Mouse (Mus musculus): ENCODE results near the gene Lrrc4c. TPM values are rescaled to one million over a fixed set of nuclear protein-coding genes. Genes with fewer than 3 reads are reported as not detected.

Gene Lrrc4c
- 0.06 and 0.11 TPM in 2 replicates for polyA plus RNA-seq (2012; rRNA removed)

GRCm38 (mm10) chr2:96317387-96318299 lies at the start of gene Lrrc4c:
Gene Lrrc4c, plus strand, starts transcription at chr2:96318169.
- Histone ChIP-seq H3K4me3 (ENCODE audit: control insufficient read depth, low read depth, low read length) (no peak within 1 kb of the TSS), H3K36me3 (ENCODE audit: control insufficient read depth, insufficient read depth, low read length) (no peaks in the 10 kb centered on the region), H3K27ac (ENCODE audit: control insufficient read depth, insufficient read depth, low read depth, low read length) (no peak within 1 kb of the TSS), H3K27me3 (ENCODE audit: control insufficient read depth, insufficient read depth, low read length) (no peaks in the 10 kb centered on the region), H3K4me1 (ENCODE audit: control insufficient read depth, insufficient read depth, low read length) (no peaks in the 10 kb centered on the region)
- no peak for TF ChIP-seq CTCF (IDR thresholded peaks at IDR 0.05; ENCODE audit: control insufficient read depth, insufficient read depth, insufficient replicate concordance, low read depth, low read length)
- TF ChIP-seq POLR2A (IDR thresholded peaks at IDR 0.05; ENCODE audit: control insufficient read depth, low read depth, low read length) = no peak

GRCm38 (mm10) chr2:96275061-96275460 lies 42.9 kb upstream of the Lrrc4c start:
- H3K27ac ChIP-seq (ENCODE audit: control insufficient read depth, insufficient read depth, low read depth, low read length) = no peak overlapping the region
- H3K4me1 ChIP-seq (ENCODE audit: control insufficient read depth, insufficient read depth, low read length) = no peaks in the 10 kb centered on the region
- no peaks in the 10 kb centered on the region for H3K27me3 ChIP-seq (ENCODE audit: control insufficient read depth, insufficient read depth, low read length)
- H3K36me3 ChIP-seq (ENCODE audit: control insufficient read depth, insufficient read depth, low read length) = no peaks in the 10 kb centered on the region
- H3K4me3 ChIP-seq (ENCODE audit: control insufficient read depth, low read depth, low read length) = no peak overlapping the region
- no peak for TF ChIP-seq POLR2A (IDR thresholded peaks at IDR 0.05; ENCODE audit: control insufficient read depth, low read depth, low read length)
- TF ChIP-seq CTCF (IDR thresholded peaks at IDR 0.05; ENCODE audit: control insufficient read depth, insufficient read depth, insufficient replicate concordance, low read depth, low read length) = no peak

GRCm38 (mm10) chr2:96282926-96283325 lies 35.0 kb upstream of the Lrrc4c start:
- H3K27ac ChIP-seq (ENCODE audit: control insufficient read depth, insufficient read depth, low read depth, low read length) = no peak overlapping the region
- TF ChIP-seq POLR2A (IDR thresholded peaks at IDR 0.05; ENCODE audit: control insufficient read depth, low read depth, low read length) (no peak), CTCF (IDR thresholded peaks at IDR 0.05; ENCODE audit: control insufficient read depth, insufficient read depth, insufficient replicate concordance, low read depth, low read length) (no peak)
- H3K4me1 ChIP-seq (ENCODE audit: control insufficient read depth, insufficient read depth, low read length) = no peaks in the 10 kb centered on the region
- no peaks in the 10 kb centered on the region for H3K27me3 ChIP-seq (ENCODE audit: control insufficient read depth, insufficient read depth, low read length)
- H3K4me3 ChIP-seq (ENCODE audit: control insufficient read depth, low read depth, low read length) = no peak overlapping the region
- no peaks in the 10 kb centered on the region for H3K36me3 ChIP-seq (ENCODE audit: control insufficient read depth, insufficient read depth, low read length)

GRCm38 (mm10) chr2:96287512-96287911 lies 30.5 kb upstream of the Lrrc4c start:
- TF ChIP-seq CTCF (IDR thresholded peaks at IDR 0.05; ENCODE audit: control insufficient read depth, insufficient read depth, insufficient replicate concordance, low read depth, low read length) (no peak), POLR2A (IDR thresholded peaks at IDR 0.05; ENCODE audit: control insufficient read depth, low read depth, low read length) (no peak)
- Histone ChIP-seq H3K27ac (ENCODE audit: control insufficient read depth, insufficient read depth, low read depth, low read length) (no peak overlapping the region), H3K27me3 (ENCODE audit: control insufficient read depth, insufficient read depth, low read length) (no peaks in the 10 kb centered on the region), H3K4me1 (ENCODE audit: control insufficient read depth, insufficient read depth, low read length) (no peaks in the 10 kb centered on the region), H3K4me3 (ENCODE audit: control insufficient read depth, low read depth, low read length) (no peak overlapping the region), H3K36me3 (ENCODE audit: control insufficient read depth, insufficient read depth, low read length) (no peaks in the 10 kb centered on the region)

- no peak overlapping the region for H3K4me3 ChIP-seq (ENCODE audit: control insufficient read depth, low read depth, low read length)
- H3K27ac ChIP-seq (ENCODE audit: control insufficient read depth, insufficient read depth, low read depth, low read length) = no peak overlapping the region
- TF ChIP-seq POLR2A (IDR thresholded peaks at IDR 0.05; ENCODE audit: control insufficient read depth, low read depth, low read length) (no peak), CTCF (IDR thresholded peaks at IDR 0.05; ENCODE audit: control insufficient read depth, insufficient read depth, insufficient replicate concordance, low read depth, low read length) (no peak)
Observed at GRCm38 (mm10) chr2:96290541-96290940, 27.4 kb upstream of the Lrrc4c start.

GRCm38 (mm10) chr2:96315034-96315433 lies 2.9 kb upstream of the Lrrc4c start:
- Histone ChIP-seq H3K36me3 (ENCODE audit: control insufficient read depth, insufficient read depth, low read length) (no peaks in the 10 kb centered on the region), H3K4me1 (ENCODE audit: control insufficient read depth, insufficient read depth, low read length) (no peaks in the 10 kb centered on the region), H3K4me3 (ENCODE audit: control insufficient read depth, low read depth, low read length) (no peak overlapping the region), H3K27ac (ENCODE audit: control insufficient read depth, insufficient read depth, low read depth, low read length) (no peak overlapping the region), H3K27me3 (ENCODE audit: control insufficient read depth, insufficient read depth, low read length) (no peaks in the 10 kb centered on the region)
- TF ChIP-seq POLR2A (IDR thresholded peaks at IDR 0.05; ENCODE audit: control insufficient read depth, low read depth, low read length) (no peak), CTCF (IDR thresholded peaks at IDR 0.05; ENCODE audit: control insufficient read depth, insufficient read depth, insufficient replicate concordance, low read depth, low read length) (no peak)

More at GRCm38 (mm10) chr2:96290541-96290940, 27.4 kb upstream of the Lrrc4c start:
- Histone ChIP-seq H3K36me3 (ENCODE audit: control insufficient read depth, insufficient read depth, low read length) (no peaks in the 10 kb centered on the region), H3K27me3 (ENCODE audit: control insufficient read depth, insufficient read depth, low read length) (no peaks in the 10 kb centered on the region), H3K4me1 (ENCODE audit: control insufficient read depth, insufficient read depth, low read length) (no peaks in the 10 kb centered on the region)

- Histone ChIP-seq H3K4me3 (ENCODE audit: control insufficient read depth, low read depth, low read length) (no peak overlapping the region), H3K27ac (ENCODE audit: control insufficient read depth, insufficient read depth, low read depth, low read length) (no peak overlapping the region), H3K4me1 (ENCODE audit: control insufficient read depth, insufficient read depth, low read length) (no peaks in the 10 kb centered on the region), H3K27me3 (ENCODE audit: control insufficient read depth, insufficient read depth, low read length) (no peaks in the 10 kb centered on the region), H3K36me3 (ENCODE audit: control insufficient read depth, insufficient read depth, low read length) (no peaks in the 10 kb centered on the region)
- TF ChIP-seq CTCF (IDR thresholded peaks at IDR 0.05; ENCODE audit: control insufficient read depth, insufficient read depth, insufficient replicate concordance, low read depth, low read length) = no peak
- TF ChIP-seq POLR2A (IDR thresholded peaks at IDR 0.05; ENCODE audit: control insufficient read depth, low read depth, low read length) = no peak
Observed at GRCm38 (mm10) chr2:96316531-96316930, 1.4 kb upstream of the Lrrc4c start.
